Mouse (Mus musculus) cortical plate, adult 2 months (tissue): ENCODE results near the gene Trim7.

Experiments
- CTCF ChIP-seq: fragments of 200-500 bp; IDR thresholded peaks from 2 replicates; pipeline ENCODE4 v1.5.1; 2011; ENCODE audit warnings: mild to moderate bottlenecking, control low read depth, low read length; ENCODE audit not compliant: insufficient read depth; ENCODE audit errors: extremely low read depth
- POLR2A ChIP-seq: fragments of 200-500 bp; IDR thresholded peaks from 2 replicates; pipeline ENCODE4 v1.6.1; 2011; ENCODE audit warnings: mild to moderate bottlenecking, low read length, control low read depth; ENCODE audit not compliant: insufficient read depth; ENCODE audit errors: extremely low read depth

DNA sequence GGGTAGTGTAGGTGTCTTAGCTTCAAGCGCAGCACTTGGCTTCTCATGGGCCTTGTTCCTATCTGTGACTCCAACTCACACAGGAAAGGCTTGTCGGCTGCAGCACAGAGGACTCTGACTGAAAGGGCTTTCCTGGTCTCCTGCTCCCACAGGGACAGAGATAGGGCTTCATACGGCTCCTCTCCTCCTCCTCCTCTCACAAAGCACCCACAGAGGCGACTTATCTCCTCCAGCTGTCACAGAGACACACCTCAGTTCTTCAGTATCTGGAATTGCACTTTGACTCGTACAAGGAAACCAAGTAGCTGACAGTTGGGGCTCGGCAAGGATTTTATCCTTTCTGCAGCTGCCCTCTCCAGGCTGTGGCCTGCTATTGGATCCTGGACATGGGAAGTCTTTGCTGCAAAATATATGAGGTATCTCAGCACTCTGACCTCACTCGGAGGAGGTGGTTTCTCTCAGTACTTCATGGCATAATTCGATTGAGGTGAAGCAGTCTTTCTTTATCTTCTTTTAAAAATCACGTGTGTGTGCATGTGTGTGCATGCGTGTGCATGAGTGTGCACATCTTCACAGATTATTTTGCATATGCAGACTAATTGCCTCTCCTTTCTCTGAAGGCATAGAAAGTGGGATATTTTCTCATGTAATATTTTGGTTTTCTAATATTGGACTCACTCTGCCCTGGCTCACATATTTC is 47.8 kb downstream of the Trim7 start:
- no peak for TF ChIP-seq CTCF
- no peak for TF ChIP-seq POLR2A
